Mouse (Mus musculus) telencephalon, adult 2 months (tissue): ENCODE measurements around the gene Ppid.
A peak's percentile ranks its signal among the peaks of the same experiment; 100 is the strongest.

Source experiments
- DNase-seq: peaks from one replicate; pipeline ENCODE4 v3.0.0-alpha.2; 2011; ENCODE audit warnings: low read depth, low spot score

Gene Ppid

GRCm38 (mm10) chr3:79590863-79591792, at the start of gene Ppid:
Gene Ppid, plus strand, starts transcription at chr3:79591342.
- DNase-seq, result peak; percentile 84

- DNase-seq, result no peak
Observed at GRCm38 (mm10) chr3:79542585-79542984, 48.6 kb upstream of the Ppid start.

GRCm38 (mm10) chr3:79548681-79549437, 42.3 kb upstream of the Ppid start:
- no peak for DNase-seq

- DNase-seq, result no peak
Observed at GRCm38 (mm10) chr3:79549751-79550393, 41.3 kb upstream of the Ppid start.

- no peak for DNase-seq
Observed at GRCm38 (mm10) chr3:79551826-79552552, 39.2 kb upstream of the Ppid start.

- no peak for DNase-seq
Observed at GRCm38 (mm10) chr3:79553779-79554178, 37.4 kb upstream of the Ppid start.

- DNase-seq, result no peak
Observed at GRCm38 (mm10) chr3:79555061-79555460, 36.1 kb upstream of the Ppid start.

GRCm38 (mm10) chr3:79559021-79559772, 31.9 kb upstream of the Ppid start:
- DNase-seq, result no peak

GRCm38 (mm10) chr3:79559773-79560045, 31.4 kb upstream of the Ppid start:
- DNase-seq, result no peak

GRCm38 (mm10) chr3:79560555-79560954, 30.6 kb upstream of the Ppid start:
- no peak for DNase-seq

- no peak for DNase-seq
Observed at GRCm38 (mm10) chr3:79561784-79562715, 29.1 kb upstream of the Ppid start.

- no peak for DNase-seq
Observed at GRCm38 (mm10) chr3:79563511-79563910, 27.6 kb upstream of the Ppid start.

- no peak for DNase-seq
Observed at GRCm38 (mm10) chr3:79564875-79565606, 26.1 kb upstream of the Ppid start.

- DNase-seq, result no peak
Observed at GRCm38 (mm10) chr3:79566716-79567691, 24.1 kb upstream of the Ppid start.

GRCm38 (mm10) chr3:79567703-79568362, 23.3 kb upstream of the Ppid start, which contains the start of gene Fnip2:
Gene Fnip2, minus strand, starts transcription at chr3:79567796.
- peak; percentile 95 for DNase-seq

- DNase-seq, result no peak
Observed at GRCm38 (mm10) chr3:79568629-79569350, 22.4 kb upstream of the Ppid start.

GRCm38 (mm10) chr3:79569351-79569681, 21.8 kb upstream of the Ppid start:
- no peak for DNase-seq
